Mouse (Mus musculus) gastrocnemius, adult 8-10 months (tissue): ENCODE data around the gene Mtmr12. TPM values are rescaled to one million over a fixed set of nuclear protein-coding genes. Genes with fewer than 3 reads are reported as not detected.

ENCODE experiments used
- DNase-seq, 2 experiments: peaks; one replicate each; pipeline ENCODE4 v3.0.0; 2022; ENCODE audit warnings: low spot score in 2 of 2
- microRNA-seq: library from miRNA; unstranded; fragments of <30 nt; microRNA quantifications from one replicate; pipeline ENCODE4 v1.2.0, GENCODE M21; 2022
- total RNA-seq, 4 experiments: library from RNA; stranded (reverse); gene quantifications; 2 replicates each; pipeline ENCODE4 v1.2.4; 2022

Gene Mtmr12
- total RNA-seq, 4 experiments from 2014 or later: 2.7 to 4.6 (median 3.7) TPM

DNA sequence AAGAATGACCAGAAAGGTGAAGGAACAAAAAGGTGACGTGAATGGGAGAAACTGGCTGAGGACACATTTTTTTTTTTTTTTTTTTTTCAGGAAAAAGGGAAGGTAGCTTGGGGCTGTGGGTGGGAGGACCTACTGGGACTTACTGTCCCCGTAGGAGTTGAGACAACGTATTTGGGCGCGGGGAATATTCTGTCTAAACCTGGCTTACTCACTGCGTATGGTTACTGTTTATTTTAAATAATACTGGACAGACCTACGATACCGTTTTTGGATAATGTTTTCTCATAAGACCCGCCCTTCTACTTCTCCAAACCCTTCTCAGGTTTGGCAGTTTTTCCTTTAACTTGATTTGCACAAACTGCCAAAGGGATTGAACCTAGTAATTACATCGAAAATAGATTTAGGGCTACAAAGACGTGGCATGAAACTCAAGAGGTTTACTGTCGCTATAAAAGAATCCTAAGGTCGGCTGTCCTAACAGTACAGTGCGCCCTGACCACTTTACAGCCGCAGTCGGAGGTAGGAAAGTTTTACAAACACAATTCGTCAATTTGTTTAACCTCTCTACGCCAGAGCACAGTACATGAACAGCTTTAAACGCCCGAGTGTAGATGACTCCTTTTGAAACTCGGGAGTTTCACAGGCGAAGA is 115.7 kb downstream of the Mtmr12 start:
- no peak for DNase-seq

DNA sequence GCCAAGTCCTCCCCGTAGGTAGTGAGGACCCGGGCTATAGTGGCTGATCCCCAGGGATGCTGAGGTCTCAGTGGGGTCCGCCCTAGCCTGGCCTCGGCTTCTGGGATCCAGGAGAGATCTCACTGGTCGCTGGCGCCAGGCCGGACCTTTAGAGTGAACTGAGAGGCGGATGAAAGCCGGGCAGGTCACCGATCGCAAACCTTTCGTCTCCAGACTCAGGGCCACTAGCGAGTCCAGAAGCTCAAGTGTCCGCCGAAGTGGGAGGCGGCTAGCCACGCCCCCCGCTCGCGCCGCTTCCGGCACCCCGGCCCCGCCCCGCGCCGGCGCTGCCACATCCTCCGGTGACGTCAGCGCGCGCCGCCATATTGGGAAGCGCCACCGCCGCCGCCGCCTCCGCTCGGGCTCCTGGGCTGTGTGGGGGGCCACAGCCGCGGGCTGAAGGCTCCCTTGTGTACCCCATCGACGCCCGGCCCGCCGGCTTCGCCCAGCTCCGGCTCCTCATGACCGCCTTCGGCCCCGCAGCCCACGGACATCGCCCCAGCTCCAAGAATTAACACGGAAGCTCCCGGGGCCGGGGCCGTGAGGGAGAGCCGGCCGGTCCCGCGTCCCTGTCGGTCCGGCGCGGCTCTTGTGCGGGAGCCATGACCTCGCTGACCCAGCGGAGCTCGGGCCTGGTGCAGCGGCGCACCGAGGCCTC is 116.4 kb downstream of the Mtmr12 start, which contains the start of gene Golph3:
TSS of gene Golph3 (plus strand) at position 360 of the 697 bp plus-strand sequence.
- DNase-seq: peak; percentile 94 to 95

DNA sequence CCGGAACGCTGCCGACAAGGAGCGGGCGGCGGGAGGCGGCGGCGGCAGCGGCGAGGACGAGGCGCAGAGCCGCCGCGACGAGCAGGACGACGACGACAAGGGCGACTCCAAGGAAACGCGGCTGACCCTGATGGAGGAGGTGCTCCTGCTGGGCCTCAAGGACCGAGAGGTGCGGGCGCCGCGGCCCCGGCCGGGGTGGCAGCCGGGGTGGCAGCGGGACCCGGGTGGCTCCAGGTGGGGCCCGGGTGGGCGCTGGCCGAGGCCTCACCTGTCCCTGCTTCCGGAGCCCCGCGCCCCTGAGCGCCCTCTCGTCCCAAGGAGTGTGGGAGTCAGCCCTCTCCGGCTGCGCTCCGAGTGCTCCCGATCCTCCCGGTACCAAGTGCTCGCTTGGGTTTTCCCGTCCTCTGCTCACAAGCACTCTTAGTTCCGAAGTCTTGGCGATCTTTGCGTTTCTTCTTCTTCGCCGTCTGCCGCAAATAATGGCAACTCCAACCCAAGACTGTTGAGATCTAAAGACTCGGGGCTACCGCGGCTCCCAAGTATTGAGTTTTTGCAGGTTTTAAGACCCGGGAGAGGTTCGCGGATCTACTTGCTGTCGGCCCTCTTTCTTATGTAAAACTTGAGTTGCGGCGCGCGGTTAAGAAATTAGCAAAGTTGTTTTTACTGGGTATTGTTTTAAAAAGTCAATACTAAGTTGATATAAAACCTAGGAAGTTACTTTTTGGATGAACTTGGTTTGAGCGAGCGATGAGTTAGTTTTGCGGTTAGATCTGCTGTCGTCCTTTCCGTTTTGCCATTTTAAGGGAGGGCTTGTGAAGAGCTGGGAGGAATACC is 117.2 kb downstream of the Mtmr12 start, which contains the start of gene 1810049J17Rik:
TSS of gene 1810049J17Rik (minus strand) at position 112 of the 834 bp plus-strand sequence.
- DNase-seq: peak in 1 of 2 experiments; percentile 24

DNA sequence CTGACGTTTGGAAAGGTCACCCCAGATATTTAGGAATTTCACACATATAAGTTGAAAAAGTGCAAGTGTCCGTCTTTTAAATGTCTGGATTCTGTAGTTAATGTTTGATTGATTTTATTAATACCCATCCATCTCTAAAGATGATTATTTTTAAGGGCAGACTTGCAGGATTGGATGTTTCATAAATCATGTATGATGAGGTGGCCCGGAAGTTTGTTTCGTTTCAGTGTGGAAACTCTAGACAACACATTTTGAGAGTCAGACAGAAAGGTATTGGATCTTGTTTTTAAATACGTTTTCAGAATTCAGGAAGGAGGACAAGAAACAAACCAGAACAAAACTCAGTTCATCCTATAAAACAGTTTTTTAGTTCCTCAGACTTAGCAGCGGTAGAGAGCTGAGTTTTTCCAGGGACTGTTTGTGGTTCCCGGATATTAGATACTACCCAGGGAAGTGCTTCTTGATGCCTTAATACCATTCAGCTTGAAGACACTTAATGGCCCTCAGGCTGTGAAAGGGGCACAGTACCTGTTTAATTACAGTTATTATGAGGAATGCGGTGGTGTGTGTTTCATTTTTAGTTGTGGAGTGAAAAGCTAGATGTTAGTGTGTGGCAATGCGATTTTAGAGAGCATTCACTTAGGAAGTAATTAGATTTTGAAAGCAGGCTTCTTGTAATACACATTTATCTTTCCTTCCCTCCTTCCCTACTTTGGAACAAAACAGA is 118.0 kb downstream of the Mtmr12 start:
- no peak for DNase-seq

Small RNAs within 50 kb of the gene (microRNA-seq; reads per million reads assigned to microRNA genes)
- not detected for gene Mir1898

Other genes starting within 250 kb of the Mtmr12 start
- 100 to 1,000 TPM in 3 of 4 experiments, 10 to 100 TPM in 1; 61.6 to 136 (median 107) TPM for gene Sub1, start 208.0 kb upstream of the Mtmr12 start, total RNA-seq
- gene Zfr, start 87.2 kb upstream of the Mtmr12 start, total RNA-seq: 10 to 100 TPM; 59.0 to 80.1 (median 65.6) TPM
- 10 to 100 TPM; 66.2 to 86.7 (median 75.1) TPM for gene Golph3, start 116.4 kb downstream of the Mtmr12 start, total RNA-seq
- under 1 TPM in 1 of 4 experiments, not detected in 3; 0.72 TPM for gene 1810049J17Rik, start 116.9 kb downstream of the Mtmr12 start, total RNA-seq